Mouse (Mus musculus): ENCODE measurements at regions not wholly inside any gene's neighbourhood (a gene's known extent, or its start where the extent isn't known, plus 50 kb on each side); places are given as distances from the start of the nearest gene placed in this dataset.

DNA sequence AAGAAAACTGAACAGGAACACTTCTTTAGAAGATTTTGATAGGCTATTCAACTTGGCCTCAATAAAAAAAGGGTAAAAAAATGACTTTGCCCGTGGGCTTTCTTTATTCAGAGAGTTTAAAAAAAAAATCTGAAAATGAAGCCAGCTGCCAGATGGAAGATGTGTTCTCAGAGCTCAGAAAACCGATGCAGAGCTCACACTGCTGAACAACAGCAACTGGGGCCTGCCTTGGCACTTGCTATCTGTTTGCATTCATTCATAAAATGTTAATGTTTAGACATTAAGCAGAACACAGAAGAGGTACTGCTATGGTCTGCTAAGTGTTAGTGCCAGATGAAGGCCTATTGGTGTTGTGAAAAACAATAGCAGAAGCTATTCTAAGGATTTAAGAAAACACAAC, 173.8 kb upstream of the Smc2 start:
- in situ Hi-C loops (cut with MboI, MseI) = no loop called here

DNA sequence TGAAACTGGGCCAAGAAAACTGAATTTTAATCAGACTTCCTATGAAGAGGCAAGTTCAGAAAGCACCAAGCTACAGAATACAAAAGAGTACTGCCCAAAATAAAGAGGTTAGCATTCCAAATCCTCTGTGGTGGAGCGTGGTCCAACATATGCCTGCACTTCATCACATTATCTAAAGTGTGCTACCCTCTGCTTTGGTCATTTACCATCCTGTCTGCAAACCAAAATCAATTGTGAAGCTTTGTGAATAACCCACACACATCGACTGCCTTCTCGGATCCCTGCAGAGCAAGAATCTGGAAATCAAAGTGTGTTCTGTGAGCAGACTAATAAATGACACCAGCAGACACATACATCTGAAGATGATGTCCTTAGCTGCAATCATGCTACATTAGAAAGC, 156.6 kb upstream of the Smc2 start:
- in situ Hi-C loops (cut with MboI, MseI) = no loop called here

DNA sequence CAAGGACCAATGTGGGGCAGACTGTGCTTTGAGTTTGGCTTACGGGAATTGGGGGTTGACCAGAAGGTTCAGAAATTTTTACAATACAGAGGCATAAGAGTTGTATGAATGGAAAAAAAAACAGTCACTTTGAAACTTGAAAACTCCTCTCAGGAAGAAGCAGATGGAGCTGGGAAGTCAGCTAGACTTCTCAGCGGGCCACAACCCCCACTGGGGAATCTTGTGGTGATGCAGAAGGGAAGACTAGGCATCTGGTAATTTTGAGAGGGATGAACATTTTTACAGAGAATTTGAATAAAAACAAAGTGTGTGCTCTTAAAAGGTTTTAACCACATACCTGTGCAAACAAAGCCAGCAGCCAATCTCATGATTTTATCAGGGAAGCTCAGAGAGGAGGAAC, 154.1 kb upstream of the Smc2 start:
- in situ Hi-C loops (cut with MboI, MseI) = no loop called here

DNA sequence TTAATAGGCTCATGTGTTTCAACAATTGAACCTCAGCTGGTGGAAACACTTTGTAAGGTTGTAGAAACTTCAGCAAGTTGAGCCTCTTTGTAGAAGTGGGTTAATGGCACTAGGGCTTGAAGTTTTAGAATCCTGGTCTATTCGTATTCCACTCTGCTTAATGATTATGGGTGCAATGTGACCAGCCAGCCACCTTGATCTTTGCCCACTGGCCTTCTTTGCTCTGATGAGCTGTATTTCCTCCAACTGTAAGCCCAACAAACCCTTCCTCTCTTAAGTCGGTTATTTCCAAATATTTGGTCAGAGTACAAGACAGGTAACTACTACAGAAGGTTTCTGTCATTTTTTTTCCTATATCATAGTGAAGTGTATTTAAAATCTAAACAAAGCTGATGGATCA, 145.4 kb upstream of the Smc2 start:
- in situ Hi-C loops (cut with MboI, MseI) = no loop called here

DNA sequence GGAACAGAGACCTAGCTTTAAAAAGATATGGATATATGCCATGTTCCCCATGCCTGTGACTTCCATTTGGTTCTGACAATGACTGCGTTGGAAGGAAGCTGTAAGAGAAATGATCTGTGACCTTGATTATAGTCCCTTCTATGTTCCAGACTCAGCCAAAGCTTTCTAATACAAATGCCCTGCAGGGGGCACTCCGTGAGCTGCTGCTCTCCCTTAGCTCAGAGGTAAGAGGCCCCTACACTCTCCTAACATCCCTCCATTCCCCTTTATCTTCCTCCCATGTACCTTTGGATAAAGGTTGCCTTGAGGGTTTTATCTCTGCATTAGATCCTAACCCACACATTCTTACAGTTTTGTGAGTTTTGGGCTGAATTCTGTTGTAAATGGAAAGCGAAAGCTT, 139.8 kb upstream of the Smc2 start:
- in situ Hi-C loops (cut with MboI, MseI) = no loop called here

DNA sequence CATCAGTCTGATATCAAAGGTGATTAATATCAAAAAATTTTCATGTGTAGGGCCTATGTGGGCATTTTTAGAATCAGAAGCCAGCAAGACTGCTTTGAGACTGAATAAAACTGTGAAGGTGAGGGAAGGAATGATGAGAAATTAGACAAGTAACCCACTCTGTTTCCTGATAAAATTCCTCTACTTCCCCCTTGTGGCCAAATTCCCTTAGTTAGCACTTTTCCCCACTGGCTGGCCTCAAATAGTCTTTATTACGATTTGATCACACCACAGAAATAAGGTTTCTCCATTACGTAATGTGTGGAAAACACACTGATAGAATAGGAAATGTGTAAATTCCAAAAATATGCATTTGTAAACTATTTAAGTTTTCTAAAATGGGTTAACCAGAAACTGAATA, 137.4 kb upstream of the Smc2 start:
- in situ Hi-C loops (cut with MboI, MseI) = no loop called here

DNA sequence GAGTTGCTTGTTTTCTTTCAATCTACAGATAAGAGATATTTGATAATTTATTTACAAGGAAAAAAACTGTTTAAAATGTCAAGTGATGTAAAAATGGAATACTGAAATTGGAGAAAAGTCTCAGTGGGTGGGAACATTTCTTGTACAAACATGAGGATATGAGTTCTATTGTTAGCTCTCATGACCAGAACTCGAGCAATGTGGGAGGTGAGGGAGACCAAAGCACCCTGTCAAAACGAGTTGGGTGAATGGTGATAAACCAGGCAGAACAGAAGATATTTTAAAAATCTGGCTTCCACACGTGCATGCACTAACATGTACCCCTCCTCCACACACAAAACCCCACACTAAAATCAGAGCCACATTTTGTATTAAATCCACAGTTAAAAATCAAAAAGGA, 114.7 kb upstream of the Smc2 start:
- in situ Hi-C loops (cut with MboI, MseI) = loop anchor here in 1 of 2 experiments (10.0 kb wide), 1 partner anchor 1969 kb away; no protein-coding TSS in a partner anchor

DNA sequence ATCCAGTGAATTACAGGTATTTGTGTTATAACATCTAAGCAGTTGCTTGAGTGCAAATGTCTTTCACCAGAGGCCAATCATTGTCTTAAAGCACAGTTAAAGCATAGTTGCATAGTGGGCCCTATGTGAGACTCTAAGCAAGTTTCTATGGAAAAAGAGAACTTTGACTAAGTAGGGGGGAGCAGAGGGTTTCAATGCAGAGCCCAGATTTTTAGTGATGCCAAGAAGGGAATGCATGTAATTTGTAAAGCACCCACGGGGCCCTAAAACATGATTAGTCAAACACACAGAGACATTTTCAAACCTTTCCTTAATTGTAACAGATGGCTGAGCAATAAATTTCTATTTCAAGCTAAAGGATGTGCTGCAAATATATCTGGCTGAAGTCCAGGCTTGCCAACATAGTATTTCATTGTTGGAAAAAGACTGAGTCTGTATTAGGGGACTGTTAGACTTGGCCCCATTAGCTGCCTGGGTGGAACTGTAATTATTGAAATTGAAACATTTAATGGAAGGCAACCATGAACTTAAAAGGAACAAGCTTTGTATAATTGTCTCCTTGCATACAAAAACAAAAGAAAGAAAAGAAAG, 107.6 kb upstream of the Smc2 start:
- in situ Hi-C loops (cut with MboI, MseI) = no loop called here

DNA sequence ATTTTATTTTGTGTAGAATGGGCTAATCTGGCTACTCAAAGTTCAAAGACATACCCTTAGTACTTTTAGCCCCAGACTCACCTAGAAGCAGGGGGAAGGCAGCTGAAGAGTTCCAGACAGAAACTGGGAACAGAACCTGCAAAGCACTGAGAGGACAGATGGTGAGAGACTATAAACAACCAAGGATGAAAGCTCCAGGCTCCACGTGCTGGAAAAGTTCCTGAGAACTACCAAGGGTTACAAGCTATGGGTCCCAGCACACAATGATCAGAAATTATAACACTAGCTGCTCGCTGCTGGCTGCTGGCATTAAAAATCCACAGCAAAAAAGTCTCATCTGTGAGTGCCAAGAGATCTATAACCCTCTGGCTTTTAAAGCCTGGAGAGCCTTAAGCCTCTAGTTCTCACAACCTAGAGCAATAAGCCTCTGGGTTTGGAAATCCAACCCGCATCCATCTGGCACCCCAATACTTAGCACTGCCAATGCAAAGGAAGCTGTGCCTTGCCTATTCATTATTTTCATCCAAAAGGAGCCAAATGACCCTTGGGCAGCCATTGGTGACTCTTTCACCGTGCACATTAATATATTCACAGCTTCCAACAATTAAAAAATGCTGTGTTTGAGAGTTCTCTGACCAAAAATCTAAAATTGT, 102.6 kb upstream of the Smc2 start:
- in situ Hi-C loops (cut with MboI, MseI) = no loop called here

DNA sequence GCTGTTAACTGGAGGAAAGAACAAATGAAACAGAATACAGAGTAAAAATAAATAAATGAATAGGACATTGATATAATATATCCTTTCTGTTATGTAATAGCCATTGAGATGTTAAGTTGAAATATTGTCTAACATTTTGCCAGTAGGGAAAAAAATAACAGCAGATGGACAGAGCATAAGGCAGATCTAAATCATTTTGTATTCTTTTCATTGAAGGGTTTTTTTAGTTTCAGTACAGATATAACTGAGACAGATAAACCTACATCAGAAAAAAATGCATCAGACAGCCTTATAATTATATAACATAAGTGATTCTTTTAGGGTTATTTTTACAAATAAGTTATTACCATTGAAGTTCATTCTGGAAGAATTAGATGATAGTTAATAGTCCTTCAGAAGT, 97.8 kb upstream of the Smc2 start:
- in situ Hi-C loops (cut with MboI, MseI) = no loop called here

DNA sequence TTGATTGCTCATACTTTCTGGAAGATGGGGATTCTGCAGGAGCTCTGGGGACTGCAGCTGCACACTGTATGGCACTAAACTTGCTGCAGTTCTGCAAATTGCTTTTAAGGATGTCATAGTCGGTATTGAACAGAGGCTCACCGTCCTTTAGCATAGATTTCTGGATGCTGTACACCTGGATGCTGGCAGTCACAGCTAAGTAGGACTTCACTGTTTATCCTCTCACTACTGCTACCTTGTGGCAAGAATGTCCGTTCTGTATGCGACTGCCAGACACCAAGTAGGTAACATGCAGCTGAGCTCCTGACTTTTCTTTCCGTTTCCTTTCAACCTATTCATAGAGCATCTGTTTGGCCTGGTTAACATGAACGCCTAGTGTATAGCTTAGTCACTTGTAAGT, 77.3 kb upstream of the Smc2 start:
- in situ Hi-C loops (cut with MboI, MseI) = no loop called here

DNA sequence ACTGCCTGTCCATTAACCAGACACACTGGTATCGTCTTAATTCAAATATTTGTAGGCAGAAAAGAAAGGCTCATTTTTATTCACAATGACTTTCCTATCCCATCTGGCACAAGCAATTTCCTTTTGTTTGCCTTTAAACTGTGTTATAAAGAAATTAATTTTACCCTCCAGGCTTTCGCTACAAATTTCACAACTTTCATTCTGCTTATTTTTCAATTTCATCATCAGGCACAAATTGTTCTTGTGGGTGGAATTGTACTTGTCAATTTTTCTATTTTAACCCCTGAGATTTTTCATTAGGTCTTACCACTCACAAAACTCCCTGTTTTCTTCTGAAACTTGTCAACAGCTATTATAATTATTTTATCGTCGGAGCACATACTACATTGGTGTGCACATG, 73.2 kb upstream of the Smc2 start:
- in situ Hi-C loops (cut with MboI, MseI) = no loop called here

DNA sequence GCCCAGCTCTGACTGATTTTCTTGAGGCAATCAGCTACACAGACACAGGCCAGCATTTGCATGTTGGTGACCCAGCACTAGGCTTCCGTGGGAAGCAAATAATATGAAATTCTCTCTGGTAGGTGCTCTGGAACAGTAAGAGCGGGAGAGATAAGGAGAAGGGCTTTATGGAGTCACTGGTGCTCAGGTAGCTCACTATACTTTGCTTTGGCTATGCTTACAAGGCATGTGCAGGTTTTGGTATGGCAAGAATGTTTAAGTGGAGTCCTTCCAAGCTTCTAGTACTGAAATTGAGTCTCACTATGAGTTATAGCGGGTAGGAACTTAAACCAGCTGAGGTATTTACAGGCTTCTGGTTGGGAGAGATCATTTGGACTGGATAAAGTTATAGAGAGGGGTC, 70.5 kb upstream of the Smc2 start:
- in situ Hi-C loops (cut with MboI, MseI) = no loop called here

All from T-helper 17 cell (primary cell).